Mouse (Mus musculus): ENCODE measurements around the gene Rer1.

GRCm38 (mm10) chr4:155050116-155050515 is 36.1 kb downstream of the Rer1 start:
- TF ChIP-seq POLR2A (IDR thresholded peaks at IDR 0.05; ENCODE audit: borderline replicate concordance, extremely low read depth, insufficient read depth, insufficient read length, poor library complexity, severe bottlenecking) (no peak), CTCF (IDR thresholded peaks at IDR 0.05; ENCODE audit: borderline replicate concordance, extremely low read depth, insufficient read depth, insufficient read length) (no peak)

All from brain, embryonic 14.5 days (tissue).